Mouse (Mus musculus) urinary bladder, postnatal 0 days (tissue): ENCODE measurements around the gene Amd1. TPM values are rescaled to one million over a fixed set of nuclear protein-coding genes. Genes with fewer than 3 reads are reported as not detected.

Experiments
- polyA plus RNA-seq: library from polyadenylated mRNA; unstranded; fragments of >200 nt; fragmentation: Nextera tagmentation; extraction: Ambion mirVana; gene quantifications from 2 replicates; pipeline ENCODE4 v1.2.1, GENCODE M21; 2015

Amd1 gene
- 45.6 and 61.1 TPM in 2 replicates for polyA plus RNA-seq

DNA sequence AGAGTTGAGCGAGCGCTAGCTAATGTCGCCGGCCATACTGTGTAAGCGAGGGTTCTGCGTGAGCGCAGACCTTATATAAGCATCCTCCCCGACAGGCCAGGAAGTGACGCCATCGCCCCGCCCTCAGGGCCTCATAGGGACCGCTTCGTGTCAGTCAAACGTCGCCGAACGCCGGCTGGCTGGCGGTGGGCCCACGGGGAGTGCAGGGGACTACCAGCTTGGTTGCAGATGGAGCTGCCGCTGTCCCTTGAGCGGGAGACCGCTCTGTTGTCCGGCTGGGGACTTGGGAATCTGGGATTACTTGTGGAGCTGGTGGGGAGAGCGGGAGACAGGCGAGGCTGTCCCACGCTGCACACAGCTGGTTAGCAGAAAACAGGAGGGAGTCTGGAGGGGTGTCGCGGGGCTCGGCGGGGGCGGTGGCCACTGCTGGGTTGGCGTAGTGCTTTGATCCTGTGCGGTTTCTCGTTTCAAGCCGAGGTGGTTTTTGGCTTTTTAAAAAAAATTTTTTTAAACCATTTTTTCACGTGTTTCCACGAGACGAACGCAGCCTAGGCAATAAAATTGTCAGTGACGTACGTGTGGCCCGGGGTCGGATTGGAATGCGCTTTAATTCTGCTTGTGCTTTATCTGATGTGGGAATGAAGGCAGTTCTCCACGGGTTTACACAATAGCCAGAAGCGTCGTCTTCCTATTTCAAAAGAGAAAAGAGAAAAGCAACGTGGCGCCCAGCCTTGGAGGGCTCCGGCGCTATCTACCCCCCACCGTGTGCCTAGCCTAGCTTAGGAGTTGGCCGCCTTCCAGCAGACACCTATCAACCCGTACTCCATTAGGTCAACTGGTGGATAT, at the start of gene Amd1:
Gene Amd1 (minus strand): TSS at position 47 of the 846 bp plus-strand sequence.

DNA sequence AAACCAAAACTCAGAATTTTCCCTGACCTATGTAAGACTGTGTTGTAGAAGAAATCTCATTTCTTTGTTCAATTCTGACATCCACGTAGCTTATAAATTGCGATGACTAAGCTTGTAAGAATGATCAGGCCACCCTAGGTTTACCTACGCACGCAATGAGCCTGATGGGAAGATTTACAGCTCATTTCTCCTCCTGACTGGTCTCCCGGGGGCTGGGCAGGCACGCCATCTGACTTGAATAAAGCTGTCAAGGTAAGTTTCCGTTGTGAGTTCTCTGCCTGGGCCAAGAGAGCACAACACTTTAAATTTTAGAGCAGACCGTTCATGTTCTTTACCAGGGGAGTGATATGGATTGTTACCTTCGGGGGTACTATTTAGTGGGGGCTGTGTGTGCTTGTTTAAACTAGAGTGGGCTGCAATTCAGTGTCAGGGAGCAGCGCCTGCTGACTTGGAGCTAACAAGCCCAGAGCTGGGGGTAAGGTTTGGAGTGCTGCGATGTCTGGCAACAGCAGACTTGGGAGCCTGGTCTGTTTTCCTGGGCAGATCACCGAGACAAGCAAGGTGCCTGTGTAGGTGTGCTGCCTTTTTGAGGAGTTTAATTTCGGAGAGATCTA, 37.5 kb upstream of the Amd1 start, which contains the start of gene Cdk19:
Gene Cdk19 (plus strand): TSS at position 214 of the 614 bp plus-strand sequence.

DNA sequence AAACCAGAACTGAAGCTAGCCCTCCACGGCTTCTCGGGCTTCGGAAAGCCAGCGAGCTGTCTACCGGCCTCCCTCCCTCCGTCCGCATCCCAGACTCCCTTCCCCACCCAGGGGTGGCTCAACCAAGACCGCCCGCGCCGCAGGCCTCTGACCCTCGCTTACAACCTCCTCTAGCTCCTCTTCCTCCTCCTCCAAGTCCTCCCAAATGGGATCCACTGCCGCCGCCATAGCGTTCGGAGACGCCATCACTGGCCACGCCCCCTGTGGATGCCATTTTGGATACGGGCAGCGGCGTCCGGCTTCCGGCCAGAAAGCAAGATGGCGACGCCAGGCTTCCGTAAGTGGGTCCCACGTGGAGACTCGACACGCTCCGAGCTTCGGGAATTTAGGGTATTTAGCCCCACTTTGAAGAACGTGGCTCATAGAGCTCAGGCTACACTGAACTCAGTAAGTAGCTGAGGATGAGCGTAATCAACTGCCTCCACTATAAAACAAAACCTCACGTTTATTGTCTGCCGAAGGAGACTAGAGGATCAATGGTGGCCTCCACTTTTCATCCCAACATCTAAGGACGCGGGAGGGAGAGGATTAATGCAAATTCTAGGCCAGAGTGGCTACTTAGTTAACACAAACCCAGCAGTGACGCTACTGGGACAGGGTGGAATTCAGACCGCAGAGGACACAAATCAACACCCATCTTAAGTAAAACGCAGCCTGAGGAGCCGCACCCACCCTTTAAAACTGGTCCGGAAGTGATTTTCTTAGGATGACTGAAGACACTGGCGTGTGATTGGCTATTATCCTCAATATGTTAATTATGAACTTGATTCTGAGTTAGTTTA, 44.4 kb downstream of the Amd1 start, which contains the start of gene Gtf3c6:
Gene Gtf3c6 (minus strand): TSS at position 695 of the 842 bp plus-strand sequence.

DNA sequence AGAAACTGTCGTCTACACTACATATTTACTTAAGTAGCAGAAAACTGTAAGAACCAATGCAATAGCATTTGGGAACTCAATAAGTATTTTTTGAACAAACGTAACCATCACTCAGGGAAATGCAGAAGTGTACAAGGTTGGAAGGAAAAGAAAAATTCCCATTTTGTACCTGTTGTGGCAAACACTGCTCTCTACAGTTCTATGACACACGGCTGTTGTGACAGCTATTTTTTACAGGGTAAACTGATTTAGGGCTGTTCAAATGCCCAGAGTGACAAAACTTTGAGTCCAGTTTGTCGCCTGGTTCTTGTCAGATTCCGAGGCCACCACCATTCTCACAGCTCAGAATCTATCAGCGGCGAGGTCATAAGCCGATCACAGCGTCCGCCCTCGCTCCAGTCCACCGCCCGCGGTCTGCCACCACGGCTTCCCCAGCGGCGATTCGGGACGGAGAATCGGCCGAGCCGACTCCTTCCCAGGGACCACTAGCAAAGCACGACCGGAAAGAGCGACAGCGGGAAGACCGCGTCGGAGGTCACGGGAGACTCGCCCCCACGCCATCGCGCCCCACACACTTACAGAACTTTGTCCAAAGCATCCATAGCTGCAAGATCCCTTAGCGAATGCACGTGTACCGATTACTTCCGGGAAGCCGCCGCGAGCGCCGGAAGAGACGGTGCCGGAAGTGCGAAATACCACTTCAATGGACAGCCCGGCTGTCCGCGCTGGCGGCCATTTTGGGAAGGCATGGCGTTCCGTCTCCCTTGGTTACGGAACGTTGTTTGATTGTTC, 55.4 kb downstream of the Amd1 start, which contains the start of gene Rpf2:
Gene Rpf2 (minus strand): TSS at position 663 of the 792 bp plus-strand sequence.

Other genes with a start within 250 kb of the Amd1 start
- 8.5 and 8.6 TPM in 2 replicates for gene Slc16a10, start 159.9 kb downstream of the Amd1 start, polyA plus RNA-seq
- gene Rpf2, start 55.1 kb downstream of the Amd1 start, polyA plus RNA-seq, result 30.2 and 35.7 TPM in 2 replicates
- gene Gtf3c6, start 44.1 kb downstream of the Amd1 start, polyA plus RNA-seq, result 53.2 and 56.5 TPM in 2 replicates
- gene Cdk19, start 37.4 kb upstream of the Amd1 start, polyA plus RNA-seq, result 4.3 and 4.6 TPM in 2 replicates